ENCODE assay signal across 8 mouse cellular contexts in genomic region chr5:147894455-147895076, GRCm38 (mm10). TPM values are rescaled to one million over a fixed set of nuclear protein-coding genes. Genes with fewer than 3 reads are reported as not detected.
DNase-seq lines count a peak whose midpoint lies in the region; ATAC-seq and TF ChIP-seq lines count a peak whose summit lies in the region.

Gene Slc46a3, minus strand, starts transcription at chr5:147894815.

- peak; percentile 74 for DNase-seq in WW6 (ENCODE audit: low read depth, low spot score)
- DNase-seq in cerebellum, postnatal 4 days (ENCODE audit: low spot score in 2 of 2): peak; percentile 93 to 98
- DNase-seq in gastrocnemius, adult 2 months: peak; percentile 97
- peak; percentile 96 for DNase-seq in hindbrain, postnatal 0 days (ENCODE audit: low spot score)
- peak; percentile 94 to 96 for DNase-seq in left cerebral cortex, adult 2 months (ENCODE audit: extremely low spot score in 1 of 2, low spot score in 2 of 2)
- DNase-seq in right cerebral cortex, adult 2 months (ENCODE audit: low spot score in 2 of 2): peak; percentile 94 to 97
- DNase-seq in urinary bladder, postnatal 14 days (ENCODE audit: low spot score): peak; percentile 91

- peak within 1 kb of the TSS; percentile 88 for H3K4me3 ChIP-seq in gastrocnemius, adult 2 months
- H3K4me3 ChIP-seq in hindbrain, postnatal 0 days (ENCODE audit: low read length): peak within 1 kb of the TSS; percentile 78
- H3K4me3 ChIP-seq in left cerebral cortex, adult 2 months: peak within 1 kb of the TSS; percentile 79

- TF ChIP-seq CTCF in gastrocnemius, adult 2 months (IDR thresholded peaks at IDR 0.05): peak; percentile 65
- TF ChIP-seq CTCF in hindbrain, postnatal 0 days (IDR thresholded peaks at IDR 0.05; ENCODE audit: low read depth): peak; percentile 68
- peak; percentile 50 for TF ChIP-seq CTCF in left cerebral cortex, adult 2 months (IDR thresholded peaks at IDR 0.05)

- peak within 1 kb of the TSS; percentile 61 for H3K9ac ChIP-seq in hindbrain, postnatal 0 days (replicated peaks; ENCODE audit: low read length)

- H3K36me3 ChIP-seq in hindbrain, postnatal 0 days (ENCODE audit: insufficient read depth, low read length): no peaks in the 10 kb centered on the region

- intact Hi-C loops in gastrocnemius, adult 2 months (cut with DNase I): loop anchor here (2.0 kb wide), 1 partner anchor 34 kb away; the partner anchor contains the start of gene Pomp
- intact Hi-C loops in left cerebral cortex, adult 2 months (cut with DNase I): loop anchor here (1.0 to 10.0 kb wide), 2 partner anchors 34 to 1700 kb away; partner anchors contain the start of gene Pomp

- no peaks in the 10 kb centered on the region for H3K27me3 ChIP-seq in hindbrain, postnatal 0 days (ENCODE audit: insufficient read depth, low read length)

- H3K9me3 ChIP-seq in hindbrain, postnatal 0 days (ENCODE audit: low read length): no peaks in the 10 kb centered on the region

- H3K27ac ChIP-seq in gastrocnemius, adult 2 months: peak within 1 kb of the TSS; percentile 91
- peak within 1 kb of the TSS; percentile 32; the same call in 1 of the 2 replicates for H3K27ac ChIP-seq in hindbrain, postnatal 0 days
- H3K27ac ChIP-seq in left cerebral cortex, adult 2 months: peak within 1 kb of the TSS; percentile 71

- ATAC-seq in hindbrain, postnatal 0 days: peak; percentile 99
- ATAC-seq in megakaryocyte, adult 5-6 weeks (ENCODE audit: poor library complexity, severe bottlenecking): peak; percentile 83

- WGBS in hindbrain, postnatal 0 days: under 1% methylated on average over 47 of the region's 47 CpGs

- H3K4me1 ChIP-seq in hindbrain, postnatal 0 days (ENCODE audit: insufficient read depth, low read length): no peaks in the 10 kb centered on the region

- peak within 1 kb of the TSS; percentile 96 for H3K4me2 ChIP-seq in hindbrain, postnatal 0 days (ENCODE audit: low read depth, low read length)

RNA-seq across cellular contexts. Expression of gene Slc46a3, which starts in this region (rescaled TPM):
- 10 to 100 TPM in 1 of 2 experiments, 1 to 10 TPM in 1; 9.0 to 10.6 TPM for total RNA-seq in gastrocnemius, adult 2 months (2021)
- 6.2 and 6.5 TPM in 2 replicates for total RNA-seq in hindbrain, postnatal 0 days (2014; rRNA removed)
- 6.1 and 6.4 TPM in 2 replicates for polyA plus RNA-seq in hindbrain, postnatal 0 days (2015; fragmentation: Nextera tagmentation; extraction: Ambion mirVana)
- 1 to 10 TPM; 5.5 to 8.8 TPM for total RNA-seq in left cerebral cortex, adult 2 months (2021)
- 33.8 and 37.5 TPM in 2 replicates for total RNA-seq in megakaryocyte, adult 5-6 weeks (2015)
- 21.2 and 23.3 TPM in 2 replicates for total RNA-seq in megakaryocyte, adult 5-6 weeks (2017)

Comparison
In these comparisons a context has a peak if more than half of its experiments do, and no peak if none do; other contexts are left out.
1. Peak in every context shown above with its lines: DNase-seq, ATAC-seq, H3K4me3 ChIP-seq and H3K27ac ChIP-seq.
2. H3K27ac ChIP-seq: peak in every context shown above with its lines; median percentile 91 in gastrocnemius, adult 2 months; 71 in left cerebral cortex, adult 2 months; 32 in hindbrain, postnatal 0 days.